Mouse (Mus musculus) stomach, postnatal 0 days (tissue): ENCODE results near the gene Rptor.

Experiments
- CTCF ChIP-seq: IDR thresholded peaks from 2 replicates; pipeline ENCODE4 v1.5.1; 2016; ENCODE audit warnings: antibody characterized with exemption, low read depth, mild to moderate bottlenecking, moderate library complexity
- EP300 ChIP-seq: optimal IDR thresholded peaks from 2 replicates; pipeline ENCODE3; 2016; ENCODE audit warnings: antibody characterized with exemption

DNA sequence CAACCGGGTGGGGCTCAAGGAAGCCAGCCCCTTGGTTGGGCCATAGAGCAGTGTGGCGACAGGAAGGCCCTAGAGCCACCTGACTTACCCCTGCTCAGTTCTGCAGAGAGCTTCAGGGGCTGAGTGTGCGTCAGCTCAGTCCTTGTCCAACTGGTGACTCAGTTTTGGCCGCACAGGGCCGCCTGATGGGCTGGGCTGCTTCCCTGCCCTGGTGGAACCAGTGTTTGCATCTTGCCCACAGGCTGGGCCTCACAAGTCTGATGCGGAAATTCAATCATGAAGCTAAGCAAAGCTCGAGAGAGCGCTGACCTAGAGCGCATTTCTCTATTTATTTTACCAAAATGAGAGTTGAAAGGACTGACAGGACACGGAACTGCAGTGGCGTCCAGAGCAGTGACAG is 296.3 kb downstream of the Rptor start:
- no peak for TF ChIP-seq CTCF
- TF ChIP-seq EP300, result no peak
